Mouse (Mus musculus) testis, adult 2 months (tissue): ENCODE data around the gene Rccd1.
"Not testable (repeated sequence)": the region's sequence is repeated elsewhere in the genome, so short reads cannot be mapped to it uniquely, and the experiment has no call there.

Experiments used
- CTCF ChIP-seq: fragments of 200-500 bp; IDR thresholded peaks from 2 replicates; pipeline ENCODE4 v1.5.1; 2012; ENCODE audit warnings: low read depth, mild to moderate bottlenecking, inconsistent platforms, low read length, moderate library complexity; ENCODE audit not compliant: control insufficient read depth, insufficient read depth, insufficient replicate concordance
- POLR2A ChIP-seq: fragments of 200-500 bp; IDR thresholded peaks from 2 replicates; pipeline ENCODE4 v1.6.1; 2012; ENCODE audit warnings: low read depth, mild to moderate bottlenecking, inconsistent platforms, low read length, moderate library complexity; ENCODE audit not compliant: control insufficient read depth

- not testable (repeated sequence) for TF ChIP-seq POLR2A, CTCF
Observed at GRCm38 (mm10) chr7:80324816-80325119, 514 bp upstream of the Rccd1 start.
